8 mouse cellular contexts compared by ENCODE assay signal in the genomic region with DNA sequence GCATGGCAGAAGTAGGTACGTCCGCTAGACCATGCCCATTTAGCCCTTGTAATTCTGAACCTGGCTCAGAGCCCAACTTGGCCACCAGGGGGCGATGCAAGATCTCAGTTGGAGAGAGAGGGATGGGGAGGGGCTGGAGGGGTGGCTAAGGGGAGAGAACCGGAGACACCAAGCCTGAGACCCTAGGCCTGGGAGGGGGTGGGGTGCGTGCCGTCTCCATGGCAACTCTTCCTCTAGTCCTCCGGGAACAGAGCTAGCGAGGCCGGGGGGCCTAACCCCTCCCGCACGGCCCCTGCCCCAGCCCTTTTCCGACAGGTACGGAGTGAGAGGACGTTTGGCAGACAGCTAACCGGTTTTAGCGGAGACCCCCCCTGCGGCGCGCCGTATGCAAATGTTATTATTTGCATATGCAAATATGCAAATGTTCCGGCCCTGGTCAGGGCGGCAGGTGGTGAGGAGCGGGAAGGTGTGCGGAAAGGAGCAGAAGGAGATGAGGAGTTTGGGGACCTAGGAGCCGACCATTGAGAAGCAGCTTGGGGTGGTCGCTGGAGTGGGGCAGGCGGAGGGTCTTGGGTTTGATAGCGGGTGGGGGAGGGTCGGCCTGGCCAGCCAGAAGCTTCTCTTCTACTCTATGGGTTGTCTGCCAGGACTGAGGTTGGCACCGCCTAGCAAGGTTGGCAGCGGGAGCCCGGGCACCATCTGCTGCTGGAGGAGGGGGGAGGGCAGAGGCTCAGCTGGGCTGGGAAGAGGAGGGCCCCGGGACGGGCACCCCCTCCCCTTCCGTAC. TPM values are rescaled to one million over a fixed set of nuclear protein-coding genes. Genes with fewer than 3 reads are reported as not detected.
A peak's percentile ranks its signal among the peaks of the same experiment; 100 is the strongest.
DNase-seq lines count a peak whose midpoint lies in the region; ATAC-seq and TF ChIP-seq lines count a peak whose summit lies in the region.

No protein-coding gene starts in this region.

- no peaks in the 10 kb centered on the region for H3K9me3 ChIP-seq in embryonic facial prominence, embryonic 14.5 days (ENCODE audit: control insufficient read depth, low read length)
- no peaks in the 10 kb centered on the region for H3K9me3 ChIP-seq in heart, embryonic 11.5 days (replicated peaks; ENCODE audit: control insufficient read depth, low read length)
- no peaks in the 10 kb centered on the region for H3K9me3 ChIP-seq in kidney, embryonic 15.5 days (replicated peaks)
- H3K9me3 ChIP-seq in limb, embryonic 15.5 days = no peaks in the 10 kb centered on the region

- H3K27ac ChIP-seq in bone marrow, adult 2 months (ENCODE audit: control insufficient read depth, insufficient read depth, low read depth, low read length, poor library complexity) = no peak overlapping the region
- no peak overlapping the region for H3K27ac ChIP-seq in embryonic facial prominence, embryonic 14.5 days (replicated peaks; ENCODE audit: low read depth, low read length)
- no peak overlapping the region for H3K27ac ChIP-seq in heart, embryonic 11.5 days (ENCODE audit: low read depth, low read length)
- no peak overlapping the region for H3K27ac ChIP-seq in kidney, embryonic 15.5 days
- H3K27ac ChIP-seq in limb, embryonic 15.5 days = no peak overlapping the region

- peak; percentile 98 for DNase-seq in A20 (ENCODE audit: low read depth, low spot score)
- peak; percentile 91 for DNase-seq in embryonic facial prominence, embryonic 14.5 days (ENCODE audit: low spot score)
- DNase-seq in monocyte, adult 2 months (ENCODE audit: low read depth in 1 of 2, low spot score in 2 of 2) = peak; percentile 35 to 71
- DNase-seq in spleen, postnatal 14 days (ENCODE audit: low spot score in 2 of 2) = peak; percentile 72 to 84

- peak; percentile 41 for ATAC-seq in embryonic facial prominence, embryonic 14.5 days (ENCODE audit: low read depth)
- ATAC-seq in heart, embryonic 11.5 days (replicated peaks; ENCODE audit: insufficient number of reproducible peaks, low FRiP score, low TSS enrichment) = peak; percentile 14; the same call in 1 of the 2 replicates
- ATAC-seq in kidney, embryonic 15.5 days (replicated peaks; ENCODE audit: low FRiP score) = peak; percentile 59
- no peak for ATAC-seq in limb, embryonic 15.5 days (ENCODE audit: insufficient number of reproducible peaks, low FRiP score, low TSS enrichment, low read depth)

- 3% methylated on average over 35 of the region's 35 CpGs for WGBS in bone marrow, adult 2 months
- WGBS in embryonic facial prominence, embryonic 14.5 days = 0% methylated on average over 32 of the region's 35 CpGs
- under 1% methylated on average over 35 of the region's 35 CpGs for WGBS in heart, embryonic 11.5 days (ENCODE audit: insufficient replicate concordance)
- WGBS in kidney, embryonic 15.5 days = under 1% methylated on average over 35 of the region's 35 CpGs
- 1% methylated on average over 35 of the region's 35 CpGs for WGBS in limb, embryonic 15.5 days

- TF ChIP-seq POLR2A in bone marrow, adult 2 months (IDR thresholded peaks at IDR 0.05; ENCODE audit: borderline replicate concordance, control insufficient read depth, low read depth, low read length) = no peak

- H3K36me3 ChIP-seq in embryonic facial prominence, embryonic 14.5 days (ENCODE audit: control insufficient read depth, insufficient read depth, low read length) = peaks cover 5% of the 10 kb centered on the region
- H3K36me3 ChIP-seq in heart, embryonic 11.5 days (ENCODE audit: control insufficient read depth, insufficient read depth, low read length) = no peaks in the 10 kb centered on the region
- H3K36me3 ChIP-seq in kidney, embryonic 15.5 days = no peaks in the 10 kb centered on the region
- peaks cover 13% of the 10 kb centered on the region for H3K36me3 ChIP-seq in limb, embryonic 15.5 days

- peak overlapping the region; percentile 62 for H3K4me2 ChIP-seq in embryonic facial prominence, embryonic 14.5 days (ENCODE audit: low read depth, low read length)
- H3K4me2 ChIP-seq in heart, embryonic 11.5 days = peak overlapping the region; percentile 81
- H3K4me2 ChIP-seq in kidney, embryonic 15.5 days = peak overlapping the region; percentile 78
- peak overlapping the region; percentile 75 for H3K4me2 ChIP-seq in limb, embryonic 15.5 days

- peak; percentile 89 for TF ChIP-seq CTCF in bone marrow, adult 2 months (IDR thresholded peaks at IDR 0.05; ENCODE audit: control insufficient read depth, insufficient read depth, low read length)

- no peak overlapping the region for H3K4me3 ChIP-seq in bone marrow, adult 2 months (replicated peaks; ENCODE audit: control insufficient read depth, low read depth, low read length)
- peak overlapping the region; percentile 37 for H3K4me3 ChIP-seq in embryonic facial prominence, embryonic 14.5 days (ENCODE audit: low read depth, low read length)
- peak overlapping the region; percentile 47 for H3K4me3 ChIP-seq in heart, embryonic 11.5 days (ENCODE audit: low read depth, low read length)
- H3K4me3 ChIP-seq in kidney, embryonic 15.5 days (replicated peaks) = peak overlapping the region; percentile 45
- H3K4me3 ChIP-seq in limb, embryonic 15.5 days = peak overlapping the region; percentile 36

- peaks cover 68% of the 10 kb centered on the region for H3K27me3 ChIP-seq in embryonic facial prominence, embryonic 14.5 days (replicated peaks; ENCODE audit: control insufficient read depth, insufficient read depth, low read length)
- peaks cover 69% of the 10 kb centered on the region for H3K27me3 ChIP-seq in heart, embryonic 11.5 days (ENCODE audit: control insufficient read depth, insufficient read depth, low read length)
- H3K27me3 ChIP-seq in kidney, embryonic 15.5 days = peaks cover 74% of the 10 kb centered on the region
- H3K27me3 ChIP-seq in limb, embryonic 15.5 days = peaks cover 63% of the 10 kb centered on the region

- H3K4me1 ChIP-seq in bone marrow, adult 2 months (ENCODE audit: control insufficient read depth, insufficient read depth, low read length) = peaks cover 1% of the 10 kb centered on the region; the same call in 1 of the 2 replicates
- H3K4me1 ChIP-seq in embryonic facial prominence, embryonic 14.5 days (ENCODE audit: control insufficient read depth, insufficient read depth, low read length) = peaks cover 41% of the 10 kb centered on the region
- H3K4me1 ChIP-seq in heart, embryonic 11.5 days (ENCODE audit: control insufficient read depth, insufficient read depth, low read length) = peaks cover 41% of the 10 kb centered on the region
- peaks cover 65% of the 10 kb centered on the region for H3K4me1 ChIP-seq in kidney, embryonic 15.5 days
- peaks cover 62% of the 10 kb centered on the region for H3K4me1 ChIP-seq in limb, embryonic 15.5 days

- H3K9ac ChIP-seq in embryonic facial prominence, embryonic 14.5 days (ENCODE audit: low read depth, low read length) = peak overlapping the region; percentile 11; the same call in 1 of the 2 replicates
- peak overlapping the region; percentile 22; the same call in 1 of the 2 replicates for H3K9ac ChIP-seq in heart, embryonic 11.5 days (ENCODE audit: low read depth, low read length)
- no peak overlapping the region for H3K9ac ChIP-seq in kidney, embryonic 15.5 days
- no peak overlapping the region for H3K9ac ChIP-seq in limb, embryonic 15.5 days

RNA-seq across cellular contexts. Expression of gene Ndufa4l2, which starts 5.5 kb away (rescaled TPM):
- not detected in 2 replicates for polyA plus RNA-seq in bone marrow, adult 2 months (2011; ENCODE audit: insufficient read depth, insufficient read length, low replicate concordance, missing spikeins)
- 57.7 and 91.9 TPM in 2 replicates for polyA plus RNA-seq in embryonic facial prominence, embryonic 14.5 days (2014; fragmentation: Nextera tagmentation; extraction: Ambion mirVana)
- 10.1 and 13.9 TPM in 2 replicates for polyA plus RNA-seq in heart, embryonic 11.5 days (2014; fragmentation: Nextera tagmentation; extraction: Ambion mirVana)
- 51.2 and 72.2 TPM in 2 replicates for polyA plus RNA-seq in kidney, embryonic 15.5 days (2015; fragmentation: Nextera tagmentation; extraction: Ambion mirVana)
- polyA plus RNA-seq in limb, embryonic 15.5 days (2015; fragmentation: Nextera tagmentation; extraction: Ambion mirVana) = 328 and 370 TPM in 2 replicates

RNA-seq across cellular contexts. Expression of gene Stac3, which starts 7.8 kb away (rescaled TPM):
- polyA plus RNA-seq in bone marrow, adult 2 months (2011; ENCODE audit: insufficient read depth, insufficient read length, low replicate concordance, missing spikeins) = 2.4 and 5.0 TPM in 2 replicates
- polyA plus RNA-seq in embryonic facial prominence, embryonic 14.5 days (2014; fragmentation: Nextera tagmentation; extraction: Ambion mirVana) = 5.0 and 5.2 TPM in 2 replicates
- polyA plus RNA-seq in heart, embryonic 11.5 days (2014; fragmentation: Nextera tagmentation; extraction: Ambion mirVana) = 0.24 and 0.30 TPM in 2 replicates
- polyA plus RNA-seq in kidney, embryonic 15.5 days (2015; fragmentation: Nextera tagmentation; extraction: Ambion mirVana) = 2.4 and 4.2 TPM in 2 replicates
- polyA plus RNA-seq in limb, embryonic 15.5 days (2015; fragmentation: Nextera tagmentation; extraction: Ambion mirVana) = 17.2 and 38.7 TPM in 2 replicates

RNA-seq across cellular contexts. Expression of gene Shmt2, which starts 13.0 kb away (rescaled TPM):
- 36.7 and 39.9 TPM in 2 replicates for polyA plus RNA-seq in bone marrow, adult 2 months (2011; ENCODE audit: insufficient read depth, insufficient read length, low replicate concordance, missing spikeins)
- polyA plus RNA-seq in embryonic facial prominence, embryonic 14.5 days (2014; fragmentation: Nextera tagmentation; extraction: Ambion mirVana) = 80.0 and 89.4 TPM in 2 replicates
- 71.3 and 82.7 TPM in 2 replicates for polyA plus RNA-seq in heart, embryonic 11.5 days (2014; fragmentation: Nextera tagmentation; extraction: Ambion mirVana)
- 99.8 and 111 TPM in 2 replicates for polyA plus RNA-seq in kidney, embryonic 15.5 days (2015; fragmentation: Nextera tagmentation; extraction: Ambion mirVana)
- polyA plus RNA-seq in limb, embryonic 15.5 days (2015; fragmentation: Nextera tagmentation; extraction: Ambion mirVana) = 112 and 122 TPM in 2 replicates

RNA-seq across cellular contexts. Expression of gene Nxph4, which starts 25.1 kb away (rescaled TPM):
- not detected in 2 replicates for polyA plus RNA-seq in bone marrow, adult 2 months (2011; ENCODE audit: insufficient read depth, insufficient read length, low replicate concordance, missing spikeins)
- polyA plus RNA-seq in embryonic facial prominence, embryonic 14.5 days (2014; fragmentation: Nextera tagmentation; extraction: Ambion mirVana) = 5.2 and 6.1 TPM in 2 replicates
- polyA plus RNA-seq in heart, embryonic 11.5 days (2014; fragmentation: Nextera tagmentation; extraction: Ambion mirVana) = 0.21 and 0.33 TPM in 2 replicates
- polyA plus RNA-seq in kidney, embryonic 15.5 days (2015; fragmentation: Nextera tagmentation; extraction: Ambion mirVana) = 1.7 and 3.3 TPM in 2 replicates
- 21.7 and 25.1 TPM in 2 replicates for polyA plus RNA-seq in limb, embryonic 15.5 days (2015; fragmentation: Nextera tagmentation; extraction: Ambion mirVana)

Comparison
In these comparisons a context has a peak if more than half of its experiments do, and no peak if none do; other contexts are left out.
1. H3K9ac ChIP-seq: peak in embryonic facial prominence, embryonic 14.5 days (single experiment) and heart, embryonic 11.5 days (single experiment); none in kidney, embryonic 15.5 days (single experiment) and limb, embryonic 15.5 days (single experiment).
2. RNA of gene Ndufa4l2, which starts 5.5 kb away (polyA plus RNA-seq): 328 to 370 TPM in limb, embryonic 15.5 days, 57.7 to 91.9 TPM in embryonic facial prominence, embryonic 14.5 days, 51.2 to 72.2 TPM in kidney, embryonic 15.5 days and 10.1 to 13.9 TPM in heart, embryonic 11.5 days; not detected in bone marrow, adult 2 months; every median in the first group is over 10 times any median in the second.
3. Peak in every context shown above with its lines, with median percentiles within 50 percentile points of each other: DNase-seq and H3K4me2 ChIP-seq.